Mouse (Mus musculus) layer of hippocampus, adult 2 months (tissue): ENCODE measurements around the gene Tmem223. TPM values are rescaled to one million over a fixed set of nuclear protein-coding genes. Genes with fewer than 3 reads are reported as not detected.

ENCODE experiments used
- DNase-seq, 2 experiments: peaks; one replicate each; pipeline ENCODE4 v3.0.0; 2022; ENCODE audit warnings: low spot score in 2 of 2
- H3K27ac ChIP-seq: fragments of 200-600 bp; 2 replicates; pipeline ENCODE4 v1.8.1; 2022
- H3K4me3 ChIP-seq: fragments of 200-600 bp; 2 replicates; pipeline ENCODE4 v1.8.1; 2022; ENCODE audit warnings: mild to moderate bottlenecking
- CTCF ChIP-seq: fragments of 200-600 bp; conservative IDR thresholded peaks from 2 replicates; pipeline ENCODE4 v1.8.1; 2022; ENCODE audit warnings: antibody characterized with exemption, mild to moderate bottlenecking, moderate library complexity
- total RNA-seq, 2 experiments: library from RNA; stranded (reverse); gene quantifications; 2 replicates each; pipeline ENCODE4 v1.2.3; 2021

The Tmem223 gene
- total RNA-seq, 2 experiments from 2014 or later, result 75.4 to 82.7 TPM

- TF ChIP-seq CTCF, result no peak
- peak within 1 kb of the TSS; percentile 92 for H3K4me3 ChIP-seq
- DNase-seq, result peak; percentile 89 to 93
- peak within 1 kb of the TSS; percentile 95 for H3K27ac ChIP-seq
Measured at GRCm38 (mm10) chr19:8798264-8798946, 27.6 kb downstream of the Tmem223 start, which contains the start of gene Polr2g. Polr2g (minus strand) TSS chr19:8798577.

GRCm38 (mm10) chr19:8798947-8799315 lies 28.1 kb downstream of the Tmem223 start:
- peak; percentile 33 for TF ChIP-seq CTCF
- DNase-seq, result no peak
- peak overlapping the region; percentile 92 for H3K4me3 ChIP-seq
- H3K27ac ChIP-seq, result peak overlapping the region; percentile 95

GRCm38 (mm10) chr19:8802130-8802821 lies 31.5 kb downstream of the Tmem223 start, which contains the start of gene Zbtb3:
Zbtb3 (plus strand) TSS chr19:8802555.
- TF ChIP-seq CTCF, result no peak
- H3K4me3 ChIP-seq, result peak within 1 kb of the TSS; percentile 64
- peak within 1 kb of the TSS; percentile 90 for H3K27ac ChIP-seq
- peak; percentile 91 to 98 for DNase-seq

GRCm38 (mm10) chr19:8803204-8803780 lies 32.5 kb downstream of the Tmem223 start:
- no peak for TF ChIP-seq CTCF
- Histone ChIP-seq H3K27ac (peak overlapping the region; percentile 90; the same call in 1 of the 2 replicates), H3K4me3 (peak overlapping the region; percentile 64)
- no peak for DNase-seq

- no peak for DNase-seq
- H3K4me3 ChIP-seq, result no peak overlapping the region
- no peak for TF ChIP-seq CTCF
- H3K27ac ChIP-seq, result no peak overlapping the region
Measured at GRCm38 (mm10) chr19:8803879-8804660, 33.3 kb downstream of the Tmem223 start.

GRCm38 (mm10) chr19:8806810-8807209 lies 36.0 kb downstream of the Tmem223 start:
- no peak for DNase-seq
- TF ChIP-seq CTCF, result no peak
- no peak overlapping the region for H3K4me3 ChIP-seq
- H3K27ac ChIP-seq, result peak overlapping the region; percentile 44; the same call in 1 of the 2 replicates

GRCm38 (mm10) chr19:8815812-8816211 lies 45.0 kb downstream of the Tmem223 start:
- no peak for DNase-seq
- peak; percentile 62 for TF ChIP-seq CTCF
- no peak overlapping the region for H3K27ac ChIP-seq
- no peak overlapping the region for H3K4me3 ChIP-seq

GRCm38 (mm10) chr19:8817001-8817400 lies 46.2 kb downstream of the Tmem223 start:
- Histone ChIP-seq H3K27ac (no peak overlapping the region), H3K4me3 (no peak overlapping the region)
- DNase-seq, result no peak
- TF ChIP-seq CTCF, result no peak

GRCm38 (mm10) chr19:8818301-8818798 lies 47.6 kb downstream of the Tmem223 start:
- peak overlapping the region; percentile 99 for H3K27ac ChIP-seq
- no peak for DNase-seq
- H3K4me3 ChIP-seq, result peak overlapping the region; percentile 93
- TF ChIP-seq CTCF, result no peak

- Histone ChIP-seq H3K27ac (peak within 1 kb of the TSS; percentile 99), H3K4me3 (peak within 1 kb of the TSS; percentile 93)
- no peak for TF ChIP-seq CTCF
- peak; percentile 95 to 99 for DNase-seq
Measured at GRCm38 (mm10) chr19:8818801-8819595, 48.2 kb downstream of the Tmem223 start, which contains the start of gene Ttc9c. Ttc9c (minus strand) TSS chr19:8819333.

GRCm38 (mm10) chr19:8819596-8820423 lies 49.0 kb downstream of the Tmem223 start, which contains the start of gene Hnrnpul2:
Hnrnpul2 (plus strand) TSS chr19:8820010.
- no peak for TF ChIP-seq CTCF
- peak within 1 kb of the TSS; percentile 93 for H3K4me3 ChIP-seq
- peak; percentile 97 to 99 for DNase-seq
- peak within 1 kb of the TSS; percentile 99 for H3K27ac ChIP-seq
